Mouse (Mus musculus) left cerebral cortex, adult 2 months (tissue): ENCODE results near the gene Tmem184b. TPM values are rescaled to one million over a fixed set of nuclear protein-coding genes. Genes with fewer than 3 reads are reported as not detected.
A peak's percentile ranks its signal among the peaks of the same experiment; 100 is the strongest.

ENCODE experiments used
- DNase-seq, 2 experiments: peaks; one replicate each; pipeline ENCODE4 v3.0.0; 2021 to 2022; ENCODE audit warnings: low spot score in 2 of 2, mixed read lengths in 1 of 2; ENCODE audit errors: extremely low spot score in 1 of 2
- H3K27ac ChIP-seq: fragments of 200-600 bp; 2 replicates; pipeline ENCODE4 v1.8.1; 2022
- H3K4me3 ChIP-seq: fragments of 200-600 bp; 2 replicates; pipeline ENCODE4 v1.8.1; 2022
- CTCF ChIP-seq: fragments of 200-600 bp; IDR thresholded peaks from 2 replicates; pipeline ENCODE4 v1.8.1; 2022; ENCODE audit warnings: antibody characterized with exemption, mild to moderate bottlenecking, moderate library complexity
- intact Hi-C: fragments of 180-260 bp; cut with DNase I; formaldehyde crosslinking; loops from one replicate; pipeline ENCODE4 v1.15.1; 2025
- total RNA-seq, 2 experiments: library from RNA; stranded (reverse); gene quantifications; 2 replicates each; pipeline ENCODE4 v1.2.3; 2021

Gene Tmem184b
- total RNA-seq, 2 experiments from 2014 or later: 73.7 to 82.2 TPM

DNA sequence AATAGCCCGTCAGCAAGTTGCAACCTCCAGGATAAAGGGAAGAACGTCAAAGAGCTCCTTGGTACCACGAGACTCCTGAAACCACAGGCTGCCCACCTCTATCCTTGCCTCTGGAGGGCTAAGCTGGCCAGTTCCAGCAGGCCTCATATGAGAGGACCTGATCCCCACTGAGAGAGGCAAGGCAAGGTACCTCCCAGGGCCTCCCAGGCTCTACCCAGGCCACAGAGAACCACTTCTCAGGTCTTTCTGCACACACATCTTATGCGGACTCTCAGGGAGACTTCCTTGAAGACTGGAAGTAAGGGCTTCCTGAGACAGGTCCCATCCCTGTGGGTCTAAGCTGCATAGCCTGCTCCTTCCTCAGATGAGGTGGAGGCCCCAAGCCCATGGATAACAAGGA lies 36.0 kb upstream of the Tmem184b start:
- Histone ChIP-seq H3K27ac (no peak overlapping the region; the same call in 1 of the 2 replicates), H3K4me3 (no peak overlapping the region)
- intact Hi-C loops: no loop called here
- TF ChIP-seq CTCF: no peak
- no peak for DNase-seq

DNA sequence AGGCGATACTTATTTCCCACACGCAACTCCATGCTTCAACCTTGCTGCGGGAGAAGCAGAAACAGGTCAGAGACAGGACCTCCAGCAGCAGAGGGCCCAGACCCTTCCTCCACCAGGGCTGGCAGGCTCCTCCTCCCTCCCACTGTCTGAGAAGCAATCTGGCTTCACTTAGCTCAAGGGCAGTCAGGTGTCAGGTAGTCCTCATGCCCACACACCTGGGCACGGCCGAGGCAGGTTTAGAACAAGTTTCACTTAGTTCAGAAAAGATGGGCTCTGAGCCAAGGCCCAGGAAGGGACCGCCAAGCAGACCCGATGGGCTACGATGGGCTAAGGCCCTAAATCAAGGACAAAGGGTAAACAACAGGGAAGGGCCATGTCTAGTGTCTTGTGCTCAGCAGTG lies 35.4 kb upstream of the Tmem184b start:
- peak overlapping the region; percentile 32 for H3K27ac ChIP-seq
- no peak overlapping the region for H3K4me3 ChIP-seq
- intact Hi-C loops: no loop called here
- no peak for TF ChIP-seq CTCF
- DNase-seq: no peak

DNA sequence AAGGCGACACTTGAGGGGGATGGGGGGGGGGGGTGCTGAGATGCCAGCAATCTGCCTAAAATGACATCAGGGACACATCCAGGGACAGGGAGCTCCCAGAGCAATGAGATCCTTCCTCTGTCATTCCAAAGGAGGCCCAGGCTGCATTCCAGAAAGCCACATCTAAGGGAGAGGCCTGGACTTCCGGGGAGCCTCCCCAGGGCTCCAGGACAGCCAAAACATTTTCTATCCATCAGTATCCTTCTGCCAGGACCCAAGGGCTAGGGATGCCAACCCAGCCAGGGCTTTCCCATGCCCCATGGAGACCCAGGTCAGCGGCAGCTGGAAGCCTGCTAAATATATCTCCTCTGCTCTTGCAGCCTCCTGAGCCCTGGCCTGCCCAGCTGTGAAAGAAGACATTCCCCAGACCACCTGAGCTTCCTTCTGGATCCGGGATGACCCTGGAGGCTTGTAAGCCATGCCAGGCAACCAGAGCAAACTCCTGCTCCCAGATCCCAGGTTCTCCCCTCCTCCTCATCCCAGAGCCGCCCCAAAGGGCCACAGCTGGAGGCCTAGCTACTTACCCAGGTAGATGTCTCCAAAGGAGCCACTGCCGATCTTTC lies 34.9 kb upstream of the Tmem184b start:
- H3K27ac ChIP-seq: no peak overlapping the region; the same call in 1 of the 2 replicates

GRCm38 (mm10) chr15:79437541-79438208 lies 34.3 kb upstream of the Tmem184b start:
- no peak for TF ChIP-seq CTCF
- intact Hi-C loops: no loop called here
- no peak overlapping the region for H3K4me3 ChIP-seq
- no peak overlapping the region for H3K27ac ChIP-seq
- DNase-seq: no peak

More for the DNA sequence above, 34.9 kb upstream of the Tmem184b start:
- no peak for DNase-seq
- no peak overlapping the region for H3K4me3 ChIP-seq
- TF ChIP-seq CTCF: no peak
- intact Hi-C loops: no loop called here

GRCm38 (mm10) chr15:79436481-79436921 lies 33.1 kb upstream of the Tmem184b start:
- TF ChIP-seq CTCF: no peak
- H3K4me3 ChIP-seq: no peak overlapping the region
- peak overlapping the region; percentile 20; the same call in 1 of the 2 replicates for H3K27ac ChIP-seq
- no peak for DNase-seq
- intact Hi-C loops: no loop called here

GRCm38 (mm10) chr15:79435191-79435671 lies 31.9 kb upstream of the Tmem184b start:
- H3K27ac ChIP-seq: peak overlapping the region; percentile 25; the same call in 1 of the 2 replicates
- intact Hi-C loops: no loop called here
- no peak overlapping the region for H3K4me3 ChIP-seq
- DNase-seq: no peak
- TF ChIP-seq CTCF: no peak

DNA sequence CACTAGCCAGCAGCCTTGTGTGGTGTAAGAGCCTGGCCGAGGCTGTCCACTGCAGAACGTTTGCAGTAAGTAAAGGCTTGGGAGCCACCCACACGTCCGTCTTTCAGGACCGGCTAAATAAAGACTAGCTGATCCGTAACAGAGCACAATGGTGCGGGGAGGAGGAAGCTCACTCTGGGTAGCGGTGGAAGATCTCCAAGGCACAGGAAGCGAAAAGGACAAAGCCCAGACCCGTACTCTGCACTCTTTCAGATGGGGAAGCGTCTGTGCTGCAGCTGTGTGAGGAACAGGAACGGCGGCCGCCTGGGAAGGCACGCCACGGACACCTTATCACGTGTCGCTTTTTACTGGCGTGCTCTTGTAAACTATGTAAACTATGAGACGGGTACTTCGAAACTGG lies 29.5 kb upstream of the Tmem184b start:
- Histone ChIP-seq H3K4me3 (no peak overlapping the region), H3K27ac (peak overlapping the region; percentile 74)
- no peak for TF ChIP-seq CTCF
- DNase-seq: peak in 1 of 2 experiments; percentile 39
- intact Hi-C loops: loop anchor here (2.0 kb wide), 1 partner anchor 30 kb away; the partner anchor contains the start of gene Tmem184b

GRCm38 (mm10) chr15:79432328-79432727 lies 29.0 kb upstream of the Tmem184b start:
- TF ChIP-seq CTCF: no peak
- intact Hi-C loops: loop anchor here (2.0 kb wide), 1 partner anchor 30 kb away; the partner anchor contains the start of gene Tmem184b
- no peak overlapping the region for H3K4me3 ChIP-seq
- peak overlapping the region; percentile 74 for H3K27ac ChIP-seq
- DNase-seq: no peak

GRCm38 (mm10) chr15:79431925-79432324 lies 28.6 kb upstream of the Tmem184b start:
- intact Hi-C loops: loop anchor here (2.0 kb wide), 1 partner anchor 29 kb away; the partner anchor contains the start of gene Tmem184b
- no peak for DNase-seq
- TF ChIP-seq CTCF: no peak
- no peak overlapping the region for H3K4me3 ChIP-seq
- H3K27ac ChIP-seq: peak overlapping the region; percentile 74

GRCm38 (mm10) chr15:79430461-79431000 lies 27.2 kb upstream of the Tmem184b start:
- H3K4me3 ChIP-seq: no peak overlapping the region
- DNase-seq: no peak
- TF ChIP-seq CTCF: no peak
- intact Hi-C loops: no loop called here
- no peak overlapping the region; the same call in 1 of the 2 replicates for H3K27ac ChIP-seq

GRCm38 (mm10) chr15:79429994-79430393 lies 26.6 kb upstream of the Tmem184b start:
- no peak overlapping the region for H3K4me3 ChIP-seq
- intact Hi-C loops: no loop called here

GRCm38 (mm10) chr15:79429527-79429926 lies 26.2 kb upstream of the Tmem184b start:
- intact Hi-C loops: no loop called here
- H3K4me3 ChIP-seq: no peak overlapping the region
- no peak for TF ChIP-seq CTCF
- no peak for DNase-seq
- no peak overlapping the region for H3K27ac ChIP-seq

More at GRCm38 (mm10) chr15:79429994-79430393, 26.6 kb upstream of the Tmem184b start:
- DNase-seq: no peak
- no peak overlapping the region for H3K27ac ChIP-seq
- no peak for TF ChIP-seq CTCF
